Mouse (Mus musculus): ENCODE measurements at regions not wholly inside any gene's neighbourhood (a gene's known extent, or its start where the extent isn't known, plus 50 kb on each side); places are given as distances from the start of the nearest gene placed in this dataset.

GRCm38 (mm10) chr3:103420621-103421274, 141.7 kb downstream of the Trim33 start:
- no peaks in the 10 kb centered on the region for H3K36me3 ChIP-seq (replicated peaks)
- H3K4me1 ChIP-seq (ENCODE audit: insufficient read depth, low read depth, low read length) = no peaks in the 10 kb centered on the region
- no peaks in the 10 kb centered on the region for H3K9me3 ChIP-seq (replicated peaks)
- ATAC-seq (ENCODE audit: extremely low read depth, insufficient number of reproducible peaks, low FRiP score, poor library complexity, severe bottlenecking) (no peak), DNase-seq (ENCODE audit: low spot score) (no peak)
- TF ChIP-seq POLR2AphosphoS5 (IDR thresholded peaks at IDR 0.05; ENCODE audit: insufficient replicate concordance, low read depth, low read length) (no peak), GATA1 (IDR thresholded peaks at IDR 0.05; ENCODE audit: borderline replicate concordance, low read length) (no peak), GATA2 (IDR thresholded peaks at IDR 0.05; ENCODE audit: borderline replicate concordance, low read depth, low read length) (no peak), TAL1 (conservative IDR thresholded peaks at IDR 0.05; ENCODE audit: low read depth, low read length) (no peak), CTCF (IDR thresholded peaks at IDR 0.05; ENCODE audit: low read depth, low read length) (no peak)
- peaks cover 4% of the 10 kb centered on the region for H3K27me3 ChIP-seq (ENCODE audit: insufficient read depth, low read length)
- H3K4me3 ChIP-seq (ENCODE audit: low read depth, low read length) = no peak overlapping the region

GRCm38 (mm10) chr3:103421275-103421621, 142.2 kb downstream of the Trim33 start:
- H3K36me3 ChIP-seq (replicated peaks) = no peaks in the 10 kb centered on the region
- H3K27me3 ChIP-seq (ENCODE audit: insufficient read depth, low read length) = peaks cover 9% of the 10 kb centered on the region
- DNase-seq (ENCODE audit: low spot score) (no peak), ATAC-seq (ENCODE audit: extremely low read depth, insufficient number of reproducible peaks, low FRiP score, poor library complexity, severe bottlenecking) (no peak)
- TF ChIP-seq GATA2 (IDR thresholded peaks at IDR 0.05; ENCODE audit: borderline replicate concordance, low read depth, low read length) (no peak), CTCF (IDR thresholded peaks at IDR 0.05; ENCODE audit: low read depth, low read length) (no peak), GATA1 (IDR thresholded peaks at IDR 0.05; ENCODE audit: borderline replicate concordance, low read length) (no peak), POLR2AphosphoS5 (IDR thresholded peaks at IDR 0.05; ENCODE audit: insufficient replicate concordance, low read depth, low read length) (no peak), TAL1 (conservative IDR thresholded peaks at IDR 0.05; ENCODE audit: low read depth, low read length) (no peak)
- no peak overlapping the region for H3K4me3 ChIP-seq (ENCODE audit: low read depth, low read length)
- no peaks in the 10 kb centered on the region for H3K4me1 ChIP-seq (ENCODE audit: insufficient read depth, low read depth, low read length)
- no peaks in the 10 kb centered on the region for H3K9me3 ChIP-seq (replicated peaks)

- ATAC-seq (ENCODE audit: extremely low read depth, insufficient number of reproducible peaks, low FRiP score, poor library complexity, severe bottlenecking) (no peak), DNase-seq (ENCODE audit: low spot score) (no peak)
- no peaks in the 10 kb centered on the region for H3K4me1 ChIP-seq (ENCODE audit: insufficient read depth, low read depth, low read length)
- H3K4me3 ChIP-seq (ENCODE audit: low read depth, low read length) = no peak overlapping the region
- H3K27me3 ChIP-seq (ENCODE audit: insufficient read depth, low read length) = peaks cover 6% of the 10 kb centered on the region
- no peak for TF ChIP-seq TAL1 (conservative IDR thresholded peaks at IDR 0.05; ENCODE audit: low read depth, low read length)
- no peak for TF ChIP-seq POLR2AphosphoS5 (IDR thresholded peaks at IDR 0.05; ENCODE audit: insufficient replicate concordance, low read depth, low read length)
- no peak for TF ChIP-seq CTCF (IDR thresholded peaks at IDR 0.05; ENCODE audit: low read depth, low read length)
- no peak for TF ChIP-seq GATA1 (IDR thresholded peaks at IDR 0.05; ENCODE audit: borderline replicate concordance, low read length)
- no peak for TF ChIP-seq GATA2 (IDR thresholded peaks at IDR 0.05; ENCODE audit: borderline replicate concordance, low read depth, low read length)
- H3K9me3 ChIP-seq (replicated peaks) = no peaks in the 10 kb centered on the region
- no peaks in the 10 kb centered on the region for H3K36me3 ChIP-seq (replicated peaks)
Measured at GRCm38 (mm10) chr3:103422806-103423205, 143.7 kb downstream of the Trim33 start.

GRCm38 (mm10) chr3:103423290-103423689, 144.2 kb downstream of the Trim33 start:
- DNase-seq (ENCODE audit: low spot score) (no peak), ATAC-seq (ENCODE audit: extremely low read depth, insufficient number of reproducible peaks, low FRiP score, poor library complexity, severe bottlenecking) (no peak)
- peaks cover 6% of the 10 kb centered on the region for H3K27me3 ChIP-seq (ENCODE audit: insufficient read depth, low read length)
- H3K9me3 ChIP-seq (replicated peaks) = no peaks in the 10 kb centered on the region
- H3K4me1 ChIP-seq (ENCODE audit: insufficient read depth, low read depth, low read length) = no peaks in the 10 kb centered on the region
- H3K36me3 ChIP-seq (replicated peaks) = no peaks in the 10 kb centered on the region
- no peak for TF ChIP-seq TAL1 (conservative IDR thresholded peaks at IDR 0.05; ENCODE audit: low read depth, low read length)
- H3K4me3 ChIP-seq (ENCODE audit: low read depth, low read length) = no peak overlapping the region

GRCm38 (mm10) chr3:103425812-103426430, 146.8 kb downstream of the Trim33 start:
- Histone ChIP-seq H3K4me3 (ENCODE audit: low read depth, low read length) (no peak overlapping the region), H3K4me1 (ENCODE audit: insufficient read depth, low read depth, low read length) (no peaks in the 10 kb centered on the region), H3K9me3 (replicated peaks) (no peaks in the 10 kb centered on the region), H3K36me3 (replicated peaks) (no peaks in the 10 kb centered on the region), H3K27me3 (ENCODE audit: insufficient read depth, low read length) (peaks cover 10% of the 10 kb centered on the region)
- ATAC-seq (ENCODE audit: extremely low read depth, insufficient number of reproducible peaks, low FRiP score, poor library complexity, severe bottlenecking) (no peak), DNase-seq (ENCODE audit: low spot score) (no peak)
- TF ChIP-seq CTCF (IDR thresholded peaks at IDR 0.05; ENCODE audit: low read depth, low read length) (no peak), POLR2AphosphoS5 (IDR thresholded peaks at IDR 0.05; ENCODE audit: insufficient replicate concordance, low read depth, low read length) (no peak)

GRCm38 (mm10) chr3:103429227-103429788, 145.7 kb upstream of the Syt6 start:
- H3K4me3 ChIP-seq (ENCODE audit: low read depth, low read length) = no peak overlapping the region
- H3K9me3 ChIP-seq (replicated peaks) = no peaks in the 10 kb centered on the region
- peaks cover 15% of the 10 kb centered on the region for H3K27me3 ChIP-seq (ENCODE audit: insufficient read depth, low read length)
- H3K36me3 ChIP-seq (replicated peaks) = no peaks in the 10 kb centered on the region
- DNase-seq (ENCODE audit: low spot score) = no peak
- H3K4me1 ChIP-seq (ENCODE audit: insufficient read depth, low read depth, low read length) = no peaks in the 10 kb centered on the region
- TF ChIP-seq GATA1 (IDR thresholded peaks at IDR 0.05; ENCODE audit: borderline replicate concordance, low read length) = no peak
- peak; percentile 56 for TF ChIP-seq CTCF (IDR thresholded peaks at IDR 0.05; ENCODE audit: low read depth, low read length)
- TF ChIP-seq GATA2 (IDR thresholded peaks at IDR 0.05; ENCODE audit: borderline replicate concordance, low read depth, low read length) = no peak
- no peak for ATAC-seq (ENCODE audit: extremely low read depth, insufficient number of reproducible peaks, low FRiP score, poor library complexity, severe bottlenecking)

All from G1E (cell line).